Mouse (Mus musculus) erythroblast, embryonic 14.5 days (primary cell): Measurements from ENCODE around the gene Ttc17. TPM values are rescaled to one million over a fixed set of nuclear protein-coding genes. Genes with fewer than 3 reads are reported as not detected.
A peak's percentile ranks its signal among the peaks of the same experiment; 100 is the strongest.

Experiments used
- H3K27me3 ChIP-seq: 2 replicates; pipeline ENCODE4 v1.6.1; 2012; ENCODE audit warnings: inconsistent platforms; ENCODE audit not compliant: control insufficient read depth
- H3K36me3 ChIP-seq: 2 replicates; pipeline ENCODE4 v1.6.1; 2012; ENCODE audit warnings: mild to moderate bottlenecking, inconsistent platforms; ENCODE audit not compliant: control insufficient read depth
- H3K4me1 ChIP-seq: 2 replicates; pipeline ENCODE4 v1.6.1; 2012; ENCODE audit warnings: inconsistent platforms; ENCODE audit not compliant: control insufficient read depth
- H3K4me3 ChIP-seq: replicated peaks from 2 replicates; pipeline ENCODE3; 2012; ENCODE audit warnings: moderate library complexity, mild to moderate bottlenecking, inconsistent platforms
- H3K9me3 ChIP-seq: 2 replicates; pipeline ENCODE4 v1.6.1; 2012; ENCODE audit warnings: low read length, inconsistent platforms, mixed read lengths; ENCODE audit not compliant: control insufficient read depth
- GATA1 ChIP-seq: IDR thresholded peaks from 2 replicates; pipeline ENCODE4 v1.6.1; 2012; ENCODE audit warnings: low read length, inconsistent platforms, mixed read lengths
- TAL1 ChIP-seq: IDR thresholded peaks from 3 replicates; pipeline ENCODE4 v1.6.1; 2012; ENCODE audit warnings: low read length, inconsistent platforms, mixed read lengths
- polyA plus RNA-seq: library from polyadenylated mRNA; stranded (reverse); fragments of >175 nt; gene quantifications from 2 replicates; pipeline ENCODE4 v1.2.3, GENCODE M21; 2012

Ttc17 gene
- polyA plus RNA-seq, 1 experiment: 0.14 TPM

DNA sequence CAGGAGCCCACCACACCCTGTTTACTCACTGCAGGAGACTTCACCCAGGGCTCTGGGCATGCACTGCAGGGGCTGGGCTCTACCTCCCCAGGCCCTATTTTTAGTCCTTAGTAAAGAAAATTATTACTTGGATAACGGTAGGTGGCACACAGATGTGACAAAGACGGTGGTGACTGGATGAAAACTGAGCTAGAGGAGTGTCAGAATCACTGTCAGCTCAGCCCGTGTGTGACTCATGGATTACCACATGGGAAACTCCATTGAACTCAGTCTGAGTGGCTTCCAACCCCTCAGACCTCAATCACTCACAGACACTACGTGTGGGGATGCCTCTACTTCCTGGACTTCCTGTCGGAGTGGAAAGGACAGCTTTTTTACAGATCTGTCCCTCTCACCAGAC, 118.4 kb downstream of the Ttc17 start:
- TF ChIP-seq GATA1 (no peak), TAL1 (no peak)
- Histone ChIP-seq H3K36me3 (no peaks in the 10 kb centered on the region), H3K4me1 (no peaks in the 10 kb centered on the region), H3K27me3 (no peaks in the 10 kb centered on the region), H3K4me3 (no peak overlapping the region), H3K9me3 (no peaks in the 10 kb centered on the region)

DNA sequence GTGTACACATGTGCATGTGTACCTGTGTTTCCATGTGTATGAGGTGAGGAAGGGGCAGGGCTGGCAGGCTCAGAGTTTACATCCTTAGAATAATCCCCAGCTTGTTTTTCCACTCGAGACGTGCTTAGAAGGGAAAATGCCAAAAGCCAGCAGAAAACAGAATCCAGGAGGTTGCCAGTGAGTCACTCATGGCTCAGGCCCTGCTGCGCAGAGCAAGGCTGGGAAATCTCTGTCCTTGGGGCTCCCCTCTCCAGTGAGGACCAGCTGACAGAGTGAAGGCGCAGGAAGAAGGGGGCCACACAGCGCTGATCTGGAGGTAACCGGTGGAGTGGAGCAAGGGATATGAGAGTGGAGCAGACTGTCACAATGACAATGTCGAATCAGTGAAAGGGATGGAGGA, 119.1 kb downstream of the Ttc17 start:
- no peak overlapping the region for H3K4me3 ChIP-seq
- H3K4me1 ChIP-seq: no peaks in the 10 kb centered on the region
- no peaks in the 10 kb centered on the region for H3K27me3 ChIP-seq
- no peaks in the 10 kb centered on the region for H3K36me3 ChIP-seq
- no peaks in the 10 kb centered on the region for H3K9me3 ChIP-seq
- TF ChIP-seq TAL1 (no peak), GATA1 (no peak)

DNA sequence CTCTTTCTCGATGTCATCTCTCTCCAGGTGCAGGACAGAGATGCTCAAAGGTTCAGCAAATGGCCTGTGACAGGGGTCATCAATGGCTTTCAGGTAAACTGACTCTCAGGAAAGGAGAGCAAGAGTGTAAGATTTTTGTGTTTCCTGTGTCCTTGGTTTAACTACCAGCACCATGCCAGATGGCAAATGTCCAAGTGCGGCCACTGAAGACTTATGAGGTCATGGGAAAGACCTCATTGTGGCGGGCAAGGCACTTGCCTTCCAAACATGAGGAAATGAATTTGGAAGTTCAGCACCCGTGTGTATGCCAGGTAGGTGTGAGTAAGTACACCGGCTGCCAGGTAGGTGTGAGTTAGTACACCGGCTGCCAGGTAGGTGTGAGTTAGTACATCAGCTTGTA, 123.0 kb downstream of the Ttc17 start:
- no peak for TF ChIP-seq TAL1
- no peak for TF ChIP-seq GATA1
- Histone ChIP-seq H3K27me3 (no peaks in the 10 kb centered on the region), H3K4me1 (no peaks in the 10 kb centered on the region), H3K4me3 (no peak overlapping the region), H3K9me3 (no peaks in the 10 kb centered on the region), H3K36me3 (no peaks in the 10 kb centered on the region)

DNA sequence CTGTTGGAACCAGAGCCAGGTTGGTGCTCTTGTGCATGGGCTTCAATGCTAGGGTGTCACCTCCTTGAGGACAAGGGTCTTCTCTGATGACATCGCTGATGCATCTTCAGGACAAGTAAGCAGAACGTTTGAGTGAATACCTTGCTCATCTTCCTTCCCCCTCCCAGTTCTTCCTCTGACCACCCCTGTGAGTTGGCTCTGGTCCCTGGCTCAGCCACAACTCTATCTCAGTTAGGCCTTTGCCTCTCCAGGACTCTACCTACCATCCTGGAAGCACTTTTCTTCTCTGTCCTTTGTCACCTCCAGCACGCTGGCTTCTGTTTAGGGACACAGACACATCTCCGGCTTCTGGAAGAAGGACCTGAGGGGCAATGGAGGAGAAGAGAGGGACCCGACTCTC, 126.9 kb downstream of the Ttc17 start:
- no peaks in the 10 kb centered on the region for H3K36me3 ChIP-seq
- TF ChIP-seq GATA1 (no peak), TAL1 (no peak)
- no peaks in the 10 kb centered on the region for H3K4me1 ChIP-seq
- no peaks in the 10 kb centered on the region for H3K9me3 ChIP-seq
- H3K27me3 ChIP-seq: peaks cover 8% of the 10 kb centered on the region
- H3K4me3 ChIP-seq: no peak overlapping the region

DNA sequence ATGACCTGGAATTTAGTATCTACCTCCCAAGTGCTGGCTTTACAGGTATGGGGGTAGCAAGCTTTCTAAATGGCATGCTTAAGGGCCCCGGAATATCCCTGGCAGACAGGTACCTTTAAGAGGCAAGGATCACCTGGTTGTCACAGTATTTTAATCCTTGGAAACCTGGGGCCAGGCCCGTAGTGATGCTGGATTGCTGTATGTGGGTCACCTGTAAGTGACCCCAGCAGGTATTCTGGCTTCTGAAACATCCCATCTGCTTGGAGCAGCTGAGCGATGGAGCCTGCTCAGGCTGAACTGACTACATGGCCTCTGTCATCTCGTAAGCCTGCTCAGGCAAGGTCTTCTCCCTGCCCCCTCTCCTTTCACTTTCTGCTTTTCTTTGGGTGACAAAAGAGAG, 130.4 kb downstream of the Ttc17 start:
- peaks cover 41% of the 10 kb centered on the region for H3K27me3 ChIP-seq
- no peak overlapping the region for H3K4me3 ChIP-seq
- peaks cover 9% of the 10 kb centered on the region for H3K4me1 ChIP-seq
- TF ChIP-seq GATA1 (no peak), TAL1 (no peak)
- H3K9me3 ChIP-seq: no peaks in the 10 kb centered on the region
- H3K36me3 ChIP-seq: no peaks in the 10 kb centered on the region

DNA sequence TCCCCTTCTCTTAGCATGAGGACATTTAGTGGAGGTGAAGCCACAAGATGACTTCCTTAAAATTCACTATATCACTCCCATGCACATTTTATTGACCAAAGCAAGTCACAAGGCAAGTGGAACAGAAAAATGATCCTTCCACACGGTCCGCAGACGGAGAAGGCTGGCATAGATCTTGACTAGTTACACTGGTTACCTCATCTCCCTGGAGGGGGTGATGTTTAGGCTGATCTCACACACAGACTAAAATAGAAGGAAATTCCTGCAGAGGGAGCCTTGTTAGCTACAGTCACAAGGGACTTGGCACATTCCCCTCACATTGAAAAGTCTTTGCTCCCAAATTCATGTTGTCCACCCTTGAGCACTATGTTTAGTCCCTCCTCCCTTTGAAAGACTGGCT, 130.8 kb downstream of the Ttc17 start:
- Histone ChIP-seq H3K36me3 (no peaks in the 10 kb centered on the region), H3K4me3 (no peak overlapping the region), H3K4me1 (peaks cover 9% of the 10 kb centered on the region), H3K27me3 (peaks cover 43% of the 10 kb centered on the region), H3K9me3 (no peaks in the 10 kb centered on the region)
- TF ChIP-seq TAL1: no peak
- no peak for TF ChIP-seq GATA1

DNA sequence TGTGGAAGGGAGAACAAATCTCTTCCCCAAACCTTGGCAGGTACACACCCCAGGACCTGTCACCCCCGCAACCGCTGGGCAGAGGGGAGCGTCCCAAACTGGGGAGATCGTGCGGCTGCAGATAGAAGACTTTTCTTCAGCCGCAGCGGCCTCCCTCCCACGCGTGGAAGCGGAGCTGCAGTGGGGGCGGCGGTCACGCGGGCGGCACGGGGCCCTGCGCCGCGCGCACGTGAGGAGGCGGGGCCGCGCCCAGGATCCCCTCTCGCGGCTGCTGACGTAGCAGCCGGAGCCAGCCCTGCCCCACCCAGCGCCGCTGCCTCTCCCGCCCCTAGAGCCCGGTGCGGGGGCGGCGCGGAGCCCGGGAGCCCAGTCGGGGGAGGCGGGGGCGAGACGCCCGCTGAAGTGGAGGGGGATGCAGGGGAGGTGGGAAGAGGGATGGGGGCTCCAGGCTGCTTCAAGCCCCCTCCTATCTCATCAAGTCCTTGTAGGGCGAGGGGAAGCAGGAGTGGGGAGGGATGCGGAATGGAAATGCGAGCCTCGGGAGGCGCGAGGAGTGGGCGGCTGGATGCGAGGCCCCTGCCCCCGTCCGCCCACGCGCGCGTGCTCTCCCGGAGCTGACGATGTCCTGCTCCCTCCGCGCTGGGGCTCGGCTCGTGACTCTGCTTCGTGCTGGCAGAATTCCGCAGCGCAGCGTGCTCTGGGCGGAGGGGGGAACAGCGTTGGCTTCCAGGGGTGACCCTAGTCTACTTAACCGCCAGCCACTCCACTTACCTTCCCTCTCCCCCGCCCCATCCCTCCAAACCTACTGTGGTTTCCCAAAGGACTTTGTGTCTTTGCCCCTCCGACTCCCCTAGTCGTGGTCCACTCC, 133.1 kb downstream of the Ttc17 start:
- TF ChIP-seq TAL1 (no peak), GATA1 (no peak)
- Histone ChIP-seq H3K4me1 (peaks cover 9% of the 10 kb centered on the region), H3K9me3 (no peaks in the 10 kb centered on the region), H3K36me3 (no peaks in the 10 kb centered on the region), H3K27me3 (peaks cover 43% of the 10 kb centered on the region), H3K4me3 (peak overlapping the region; percentile 37)

DNA sequence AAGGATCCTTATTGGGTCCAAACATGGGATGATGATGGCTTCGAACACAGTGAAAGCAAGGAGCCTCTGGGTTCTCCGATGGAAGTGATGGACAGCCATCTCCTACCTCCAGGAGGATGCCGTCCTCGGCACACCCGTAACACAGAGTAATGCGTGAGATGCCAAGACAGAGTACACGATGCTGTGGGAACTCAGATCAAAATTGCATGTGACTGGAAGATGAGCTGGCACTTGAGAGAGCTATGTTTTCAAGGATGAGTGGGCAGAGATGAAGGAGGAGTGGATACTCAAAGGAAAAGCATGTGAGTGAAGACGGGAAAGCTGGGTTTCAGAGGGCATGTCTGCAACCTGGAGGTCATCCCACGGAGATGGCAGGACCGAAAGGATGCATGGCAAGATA, 135.3 kb downstream of the Ttc17 start:
- Histone ChIP-seq H3K4me3 (no peak overlapping the region), H3K9me3 (no peaks in the 10 kb centered on the region), H3K4me1 (peaks cover 9% of the 10 kb centered on the region), H3K27me3 (peaks cover 58% of the 10 kb centered on the region), H3K36me3 (no peaks in the 10 kb centered on the region)
- no peak for TF ChIP-seq GATA1
- no peak for TF ChIP-seq TAL1

DNA sequence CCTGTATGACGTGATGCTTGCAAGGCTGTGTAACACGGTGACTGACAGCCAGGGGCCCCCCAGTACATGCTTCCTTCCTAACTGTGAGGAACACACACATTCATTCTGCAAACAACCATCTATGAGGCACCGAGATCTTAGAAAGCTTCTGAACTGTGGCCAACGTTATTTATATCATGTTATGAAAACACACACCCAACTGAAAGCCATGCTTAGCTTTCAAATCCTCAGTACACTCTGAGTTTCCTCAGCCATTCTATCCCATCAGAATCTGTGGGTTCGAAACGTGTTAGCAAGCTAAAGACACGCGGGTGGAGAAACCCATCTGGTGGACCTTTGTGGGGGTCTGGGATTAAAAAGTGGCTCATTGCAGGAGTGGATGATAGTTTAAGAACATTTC, 137.7 kb downstream of the Ttc17 start:
- H3K36me3 ChIP-seq: no peaks in the 10 kb centered on the region
- no peaks in the 10 kb centered on the region for H3K9me3 ChIP-seq
- peaks cover 9% of the 10 kb centered on the region for H3K4me1 ChIP-seq
- H3K4me3 ChIP-seq: no peak overlapping the region
- TF ChIP-seq GATA1: no peak
- no peak for TF ChIP-seq TAL1
- H3K27me3 ChIP-seq: peaks cover 65% of the 10 kb centered on the region
